Mouse (Mus musculus): ENCODE results near the gene Rab3a.
A peak's percentile ranks its signal among the peaks of the same experiment; 100 is the strongest.

- TF ChIP-seq ZNF384 (IDR thresholded peaks at IDR 0.05; ENCODE audit: low read depth, low read length) = no peak
- no peak for TF ChIP-seq HCFC1 (IDR thresholded peaks at IDR 0.05; ENCODE audit: borderline replicate concordance, insufficient read depth, low read length)
- peak; percentile 16; the same call in 1 of the 2 replicates for TF ChIP-seq ZC3H11A (IDR thresholded peaks at IDR 0.05; ENCODE audit: borderline replicate concordance, low read depth, low read length)
- no peak for TF ChIP-seq MAFK (IDR thresholded peaks at IDR 0.05; ENCODE audit: insufficient read depth, low read depth, low read length)
These were observed 8.9 kb downstream of the Rab3a start for GRCm38 (mm10) chr8:70763354-70763753.
